Mouse (Mus musculus) C2C12 (cell line): ENCODE data around the gene Slc38a4.

Source experiments
- CTCF ChIP-seq: IDR thresholded peaks from one replicate; pipeline ENCODE4 v1.5.1; 2011; ENCODE audit not compliant: control insufficient read depth, insufficient read depth, insufficient read length
- MYOD1 ChIP-seq: IDR thresholded peaks from one replicate; pipeline ENCODE4 v1.6.1; 2011; ENCODE audit warnings: low read depth; ENCODE audit not compliant: control insufficient read depth, insufficient read length

GRCm38 (mm10) chr15:97022213-97022612 lies 33.5 kb downstream of the Slc38a4 start:
- TF ChIP-seq CTCF (no peak), MYOD1 (no peak)
